Mouse (Mus musculus) cerebellum, adult 11 months (tissue): ENCODE measurements around the gene Cntn2.
"Not testable (repeated sequence)": the region's sequence is repeated elsewhere in the genome, so short reads cannot be mapped to it uniquely, and the experiment has no call there.

Experiments used
- DNase-seq: peaks from one replicate; pipeline ENCODE4 v3.0.0; 2022

The Cntn2 gene

DNA sequence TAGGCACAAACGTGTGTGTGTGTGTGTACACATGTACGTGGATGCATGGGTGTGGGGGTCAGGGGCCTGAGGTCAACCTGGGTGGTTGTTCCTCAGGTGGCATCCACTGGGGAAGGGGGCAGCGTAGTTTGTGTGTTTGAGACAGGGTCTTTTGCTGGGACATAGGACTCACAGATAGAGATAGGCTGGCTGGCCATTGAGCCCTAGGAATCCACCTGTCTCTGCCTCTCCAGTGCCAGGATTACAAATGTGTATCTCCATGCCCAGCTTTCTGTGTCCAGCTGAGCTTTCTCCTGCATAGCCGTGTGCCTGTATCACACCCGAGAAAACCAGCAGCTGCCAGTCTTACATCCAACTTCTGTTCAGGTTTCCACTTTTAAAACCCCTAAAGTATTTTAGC lies 33.3 kb downstream of the Cntn2 start:
- DNase-seq = peak; percentile 20

DNA sequence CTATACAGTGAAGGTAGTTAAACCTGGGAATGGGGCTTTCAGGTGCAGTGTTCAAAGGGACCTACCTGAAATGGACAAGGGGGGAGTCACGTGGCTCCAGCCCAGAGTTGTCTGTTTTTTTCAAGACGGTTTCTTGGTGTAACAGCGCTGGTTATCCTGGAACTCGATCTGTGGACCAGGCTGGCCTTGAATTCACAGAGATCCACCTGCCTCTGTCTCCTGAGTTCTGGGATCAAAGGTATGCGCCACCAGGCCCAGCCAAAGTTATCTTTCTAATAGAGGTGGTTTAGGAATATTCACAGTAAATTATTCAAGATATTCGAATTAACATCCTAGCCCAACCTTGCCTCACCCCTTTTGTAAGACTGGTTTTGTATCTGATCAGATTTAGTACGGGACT lies 36.4 kb downstream of the Cntn2 start:
- no peak for DNase-seq

DNA sequence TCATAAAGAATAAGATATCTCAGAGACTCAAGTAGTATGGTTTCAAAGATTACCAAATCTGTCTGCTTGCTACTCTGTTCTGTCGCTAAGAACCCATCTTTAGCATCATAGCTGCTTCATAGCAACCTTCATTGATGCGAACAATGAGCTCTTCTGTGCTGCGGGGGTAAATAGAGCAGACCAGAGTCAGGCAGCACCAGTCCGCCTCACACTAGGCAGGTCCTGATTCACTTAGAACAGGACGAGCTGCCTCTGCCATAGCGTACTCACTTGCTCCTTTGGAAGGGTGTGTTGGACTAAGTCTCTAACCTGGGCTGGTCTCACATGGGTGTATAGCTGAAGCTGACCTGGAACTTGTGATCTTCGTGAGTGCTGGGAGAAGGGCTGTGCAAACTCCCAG lies 37.0 kb downstream of the Cntn2 start, which contains the start of gene Tmem81:
TSS of gene Tmem81 (plus strand) at position 173 of the 400 bp plus-strand sequence.
- DNase-seq = no peak

GRCm38 (mm10) chr1:132505155-132505554 lies 37.9 kb downstream of the Cntn2 start:
- DNase-seq = no peak

- peak; percentile 15 for DNase-seq
These were observed 42.5 kb downstream of the Cntn2 start for GRCm38 (mm10) chr1:132500535-132500934.

DNA sequence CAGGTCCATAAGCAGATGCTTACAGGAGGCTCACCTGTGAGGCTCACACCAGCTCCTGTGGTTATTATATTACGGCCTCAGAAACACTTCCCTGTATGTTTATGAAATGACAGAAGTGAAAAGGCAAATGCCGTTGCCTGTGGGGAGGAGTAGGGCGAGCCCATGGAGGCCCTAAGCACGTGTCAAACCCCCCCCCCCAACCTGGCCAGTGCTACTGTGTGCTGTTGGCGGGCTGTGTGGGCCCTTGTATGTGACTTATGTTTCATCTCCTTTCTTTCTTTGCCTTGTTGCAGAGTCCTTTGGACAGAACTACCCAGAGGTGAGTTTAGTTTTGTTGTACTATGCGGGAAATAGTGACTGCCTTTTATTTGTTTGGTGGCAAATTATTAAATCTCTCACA lies 59.3 kb downstream of the Cntn2 start:
- DNase-seq = no peak

DNA sequence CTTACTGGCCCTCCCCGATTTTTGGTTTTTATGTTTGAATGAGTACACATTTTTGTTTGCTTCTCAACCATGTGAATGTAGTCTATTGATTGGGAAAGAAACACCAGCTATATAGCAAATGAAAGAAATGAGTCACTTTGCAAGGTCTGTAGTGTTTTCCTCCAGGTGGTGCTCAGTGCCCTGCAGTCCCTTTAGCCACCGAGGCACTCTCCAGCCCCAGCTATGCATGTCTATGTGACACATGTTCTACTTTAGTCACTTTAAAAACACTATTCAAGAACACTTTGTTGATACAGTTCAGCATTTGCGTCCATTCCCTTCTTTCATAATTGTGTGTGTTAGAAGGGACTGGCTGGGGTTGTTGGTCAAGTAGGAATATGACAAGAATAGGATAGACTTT lies 59.8 kb downstream of the Cntn2 start:
- no peak for DNase-seq

GRCm38 (mm10) chr1:132481619-132482018 lies 61.4 kb downstream of the Cntn2 start:
- no peak for DNase-seq

DNA sequence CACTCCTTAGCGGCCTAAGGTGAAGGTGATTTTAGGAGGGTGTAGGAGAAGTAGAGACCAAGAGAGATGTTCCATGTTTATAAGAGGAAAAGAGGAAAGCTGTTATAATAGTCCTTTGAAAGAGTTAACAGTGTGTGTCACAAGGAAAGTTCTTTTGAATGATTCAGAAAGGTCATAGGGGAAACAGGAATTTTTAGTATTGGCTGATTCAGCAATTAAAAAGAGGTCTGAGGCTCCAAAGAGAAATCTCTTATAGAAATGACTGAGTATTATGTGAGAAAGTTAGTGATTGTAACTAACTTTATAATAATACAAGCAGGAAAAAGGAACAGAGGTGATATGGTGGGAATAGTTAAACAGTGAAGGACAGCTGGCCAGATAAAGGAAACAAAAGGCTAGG lies 63.6 kb downstream of the Cntn2 start:
- DNase-seq = no peak

- peak; percentile 83 for DNase-seq
These were observed 65.9 kb downstream of the Cntn2 start, which contains the start of gene Rbbp5 for GRCm38 (mm10) chr1:132476928-132477691. TSS of gene Rbbp5 (plus strand) at chr1:132477365.

DNA sequence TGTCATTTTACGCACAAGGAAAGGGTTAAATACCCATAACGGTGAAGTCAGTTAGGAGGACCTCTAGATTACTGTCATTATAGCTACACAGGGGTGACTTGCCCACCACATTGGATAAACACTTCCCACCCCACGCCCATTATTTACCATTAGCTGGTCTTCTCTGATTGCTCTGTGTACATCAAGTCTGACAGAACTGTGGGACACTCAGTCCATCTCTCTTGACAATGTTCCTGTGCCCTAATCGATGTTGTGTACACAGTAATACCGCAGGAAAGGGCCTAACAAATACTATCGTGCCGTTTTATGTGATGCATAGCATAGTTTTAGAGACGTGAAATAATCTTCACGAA lies 66.5 kb downstream of the Cntn2 start:
- DNase-seq = no peak

GRCm38 (mm10) chr1:132474496-132474895 lies 68.6 kb downstream of the Cntn2 start:
- DNase-seq = no peak

- DNase-seq = no peak
These were observed 70.5 kb downstream of the Cntn2 start for GRCm38 (mm10) chr1:132472537-132472936.

- no peak for DNase-seq
These were observed 71.6 kb downstream of the Cntn2 start for GRCm38 (mm10) chr1:132471499-132471898.

DNA sequence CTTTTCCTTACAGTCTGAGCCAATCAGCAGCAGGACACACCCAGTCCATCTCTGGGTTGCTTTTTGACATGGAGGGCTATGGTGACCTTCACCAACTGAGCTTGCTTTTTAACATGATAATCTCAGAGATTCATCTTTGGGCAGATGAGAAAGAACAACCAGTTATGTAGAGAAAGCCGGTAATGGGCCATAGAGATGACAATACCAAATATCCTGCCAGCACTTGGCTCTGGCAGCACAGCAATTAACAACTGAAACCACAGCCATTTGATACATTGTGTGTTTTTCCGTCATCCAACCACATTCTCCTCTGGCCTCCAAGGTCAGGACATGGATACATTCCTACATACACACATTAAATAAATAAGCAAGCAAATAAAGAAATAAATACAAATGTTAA lies 72.0 kb downstream of the Cntn2 start:
- no peak for DNase-seq

GRCm38 (mm10) chr1:132470031-132470430 lies 73.0 kb downstream of the Cntn2 start:
- not testable (repeated sequence) for DNase-seq

- no peak for DNase-seq
These were observed 73.5 kb downstream of the Cntn2 start for GRCm38 (mm10) chr1:132469519-132469918.

DNA sequence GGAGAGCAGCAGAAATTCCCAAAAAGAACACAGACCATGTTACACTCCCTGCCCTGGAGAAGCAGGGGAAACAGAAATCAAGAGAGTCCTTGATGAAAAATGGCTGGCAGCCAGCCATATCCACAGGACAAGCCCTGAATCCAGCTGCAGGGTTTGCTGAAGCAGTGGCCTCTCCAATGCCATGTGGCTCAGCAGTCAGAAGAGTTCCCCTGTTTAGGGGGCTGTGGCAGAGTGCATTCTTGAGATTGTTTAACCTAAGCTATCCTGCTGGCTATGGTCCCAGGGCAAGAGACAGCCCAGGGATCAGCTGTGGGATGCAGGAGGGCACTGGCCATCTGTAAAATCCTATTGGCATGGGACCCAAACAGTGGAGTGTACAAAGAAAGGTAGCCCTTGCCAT lies 74.1 kb downstream of the Cntn2 start:
- DNase-seq = no peak

GRCm38 (mm10) chr1:132464651-132465050 lies 78.4 kb downstream of the Cntn2 start:
- no peak for DNase-seq
